Mouse (Mus musculus) liver, embryonic 12.5 days (tissue): ENCODE measurements around the gene Ccr9. TPM values are rescaled to one million over a fixed set of nuclear protein-coding genes. Genes with fewer than 3 reads are reported as not detected.
A peak's percentile ranks its signal among the peaks of the same experiment; 100 is the strongest.
"Not testable (repeated sequence)": the region's sequence is repeated elsewhere in the genome, so short reads cannot be mapped to it uniquely, and the experiment has no call there.

Experiments
- ATAC-seq: fragments of 200-750 bp; cut with Nextera tagmentation; 2 replicates; pipeline ENCODE4 v1.8.0; 2017; ENCODE audit warnings: moderate number of reproducible peaks, mild to moderate bottlenecking, moderate library complexity
- H3K27ac ChIP-seq: fragments of 300-500 bp; sonication (generic); 2 replicates; pipeline ENCODE4 v1.5.1; 2016; ENCODE audit warnings: mild to moderate bottlenecking
- H3K27me3 ChIP-seq: fragments of 300-500 bp; sonication (generic); replicated peaks from 2 replicates; pipeline ENCODE4 v1.6.1; 2016; ENCODE audit warnings: mild to moderate bottlenecking, moderate library complexity
- H3K36me3 ChIP-seq: fragments of 300-500 bp; sonication (generic); 2 replicates; pipeline ENCODE4 v1.6.1; 2016; ENCODE audit warnings: mild to moderate bottlenecking, moderate library complexity
- H3K4me1 ChIP-seq: fragments of 300-500 bp; sonication (generic); 2 replicates; pipeline ENCODE4 v1.6.1; 2016
- H3K4me2 ChIP-seq: fragments of 300-500 bp; sonication (generic); 2 replicates; pipeline ENCODE4 v1.6.1; 2016; ENCODE audit warnings: mild to moderate bottlenecking, moderate library complexity
- H3K4me3 ChIP-seq: fragments of 300-500 bp; sonication (generic); 2 replicates; pipeline ENCODE4 v1.5.1; 2016; ENCODE audit warnings: mild to moderate bottlenecking, moderate library complexity
- H3K9ac ChIP-seq: fragments of 300-500 bp; sonication (generic); 2 replicates; pipeline ENCODE4 v1.6.1; 2016; ENCODE audit warnings: mild to moderate bottlenecking, moderate library complexity
- H3K9me3 ChIP-seq: fragments of 300-500 bp; sonication (generic); replicated peaks from 2 replicates; pipeline ENCODE4 v1.6.1; 2016; ENCODE audit warnings: mild to moderate bottlenecking, moderate library complexity
- WGBS: fragments of 180-500 bp; shearing (Covaris S2); methylation state at CpG from one replicate; pipeline ENCODE4 v1.1.7; 2016; ENCODE audit not compliant: insufficient replicate concordance; 5-methylcytosine and 5-hydroxymethylcytosine counted together
- polyA plus RNA-seq: library from polyadenylated mRNA; unstranded; fragments of >200 nt; fragmentation: Nextera tagmentation; extraction: Ambion mirVana; gene quantifications from 2 replicates; pipeline ENCODE4 v1.2.1, GENCODE M21; 2016

Gene Ccr9
- polyA plus RNA-seq, 1 experiment from 2014 or later, result 0.26 TPM

DNA sequence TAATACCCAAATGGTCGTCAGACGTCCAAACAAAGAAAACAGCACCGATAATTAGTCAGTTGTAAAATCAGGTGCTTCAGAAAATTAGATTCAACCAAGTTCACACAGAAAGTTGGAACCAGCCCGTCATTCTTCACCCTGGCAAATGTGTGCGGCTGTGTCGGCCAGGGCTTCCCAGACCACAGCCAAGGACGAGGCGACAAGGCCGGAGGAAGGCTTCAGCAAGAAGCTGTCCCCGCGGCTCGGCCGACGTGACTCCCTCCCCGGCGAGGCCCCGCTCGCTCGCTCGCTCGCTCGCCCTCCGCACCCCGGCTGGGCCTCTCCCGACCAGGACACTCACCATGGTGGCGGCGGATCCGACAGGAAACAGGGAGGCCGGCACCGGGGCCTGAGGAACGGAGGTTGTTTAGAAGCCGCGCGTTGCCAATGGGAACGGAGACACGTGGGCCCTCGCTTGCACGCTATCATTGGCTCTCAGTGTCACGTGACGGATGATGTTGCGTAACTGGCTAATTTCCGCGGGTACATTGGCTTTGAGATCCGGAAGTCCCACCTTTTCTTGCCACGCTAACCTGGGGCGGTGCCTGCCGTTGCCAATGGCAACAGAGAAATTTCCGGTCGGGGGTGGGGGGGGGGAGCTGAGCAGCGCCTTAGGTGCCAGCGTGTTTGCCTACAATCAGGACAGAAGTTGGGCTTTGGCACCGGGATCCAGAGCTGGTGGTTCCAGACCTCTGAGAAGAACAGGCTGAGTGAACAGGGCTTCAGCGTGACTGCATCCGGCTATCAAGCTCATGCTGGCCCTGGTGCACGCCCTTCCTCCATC, 39.2 kb downstream of the Ccr9 start, which contains the start of gene Lztfl1:
Lztfl1 (minus strand) TSS at position 512 of the 823 bp plus-strand sequence.
- WGBS, result under 1% methylated on average over 55 of the region's 55 CpGs
- no peaks in the 10 kb centered on the region for H3K9me3 ChIP-seq
- H3K36me3 ChIP-seq, result no peaks in the 10 kb centered on the region
- H3K9ac ChIP-seq, result peak within 1 kb of the TSS; percentile 77
- H3K4me1 ChIP-seq, result peaks cover 20% of the 10 kb centered on the region
- peak within 1 kb of the TSS; percentile 84 for H3K4me2 ChIP-seq
- ATAC-seq, result peak; percentile 100
- H3K27ac ChIP-seq, result peak within 1 kb of the TSS; percentile 81
- peak within 1 kb of the TSS; percentile 81 for H3K4me3 ChIP-seq
- peaks cover 11% of the 10 kb centered on the region for H3K27me3 ChIP-seq

- no peak overlapping the region for H3K27ac ChIP-seq
- no peak for ATAC-seq
- H3K9ac ChIP-seq, result no peak overlapping the region
- H3K36me3 ChIP-seq, result no peaks in the 10 kb centered on the region
- peaks cover 2% of the 10 kb centered on the region; the same call in 1 of the 2 replicates for H3K4me1 ChIP-seq
- peaks cover 16% of the 10 kb centered on the region for H3K27me3 ChIP-seq
- WGBS, result 55% methylated on average over 2 of the region's 2 CpGs
- no peak overlapping the region for H3K4me2 ChIP-seq
- no peaks in the 10 kb centered on the region for H3K9me3 ChIP-seq
- H3K4me3 ChIP-seq, result no peak overlapping the region
Observed at GRCm38 (mm10) chr9:123722737-123723493, 44.7 kb downstream of the Ccr9 start.

DNA sequence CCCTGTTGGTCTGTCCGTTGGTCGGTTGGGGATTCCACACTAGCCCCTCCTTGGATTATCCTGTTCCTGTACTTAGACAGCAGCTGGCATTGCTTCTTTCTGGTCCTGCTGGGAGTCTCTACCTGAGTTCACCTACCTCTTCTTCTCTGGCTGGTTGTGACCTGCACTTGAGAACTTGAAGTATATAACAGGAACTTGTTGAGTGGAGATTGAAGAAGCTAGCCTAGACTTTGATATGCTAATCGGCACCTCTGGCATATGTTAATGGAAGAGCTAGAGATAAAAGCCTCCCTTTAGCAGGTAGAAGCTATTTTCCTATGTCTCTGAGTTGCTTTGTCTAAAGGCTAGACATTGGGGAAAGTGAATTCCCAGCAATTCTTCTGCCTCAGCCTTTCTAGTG, 53.0 kb downstream of the Ccr9 start:
- Histone ChIP-seq H3K36me3 (no peaks in the 10 kb centered on the region), H3K9ac (no peak overlapping the region), H3K27ac (no peak overlapping the region), H3K4me2 (no peak overlapping the region), H3K9me3 (no peaks in the 10 kb centered on the region), H3K4me3 (no peak overlapping the region), H3K27me3 (no peaks in the 10 kb centered on the region), H3K4me1 (no peaks in the 10 kb centered on the region)
- 53% methylated on average over 3 of the region's 3 CpGs for WGBS
- no peak for ATAC-seq

DNA sequence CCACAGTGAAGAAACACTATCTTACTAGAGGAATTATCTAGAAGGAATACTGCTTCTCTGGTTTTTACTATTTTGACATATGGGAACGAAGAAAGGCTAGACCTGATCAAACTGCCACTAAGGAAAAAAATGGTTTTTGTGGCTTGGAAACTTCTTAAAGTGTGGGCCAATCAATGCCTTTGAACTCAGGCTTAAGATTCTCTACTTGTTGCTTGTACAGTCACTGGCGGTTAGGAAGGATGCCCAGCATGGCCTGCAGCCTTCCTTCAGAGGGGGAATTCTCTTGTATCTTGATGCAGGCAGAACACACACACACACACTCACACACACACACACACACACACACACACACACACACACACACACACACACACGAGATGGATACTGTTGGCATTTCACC, 55.9 kb downstream of the Ccr9 start:
- WGBS, result 56% methylated on average over 3 of the region's 3 CpGs
- no peak overlapping the region for H3K4me2 ChIP-seq
- no peaks in the 10 kb centered on the region for H3K4me1 ChIP-seq
- H3K4me3 ChIP-seq, result no peak overlapping the region
- no peak overlapping the region for H3K9ac ChIP-seq
- no peaks in the 10 kb centered on the region for H3K9me3 ChIP-seq
- no peaks in the 10 kb centered on the region for H3K36me3 ChIP-seq
- H3K27me3 ChIP-seq, result no peaks in the 10 kb centered on the region
- ATAC-seq, result no peak
- no peak overlapping the region for H3K27ac ChIP-seq

DNA sequence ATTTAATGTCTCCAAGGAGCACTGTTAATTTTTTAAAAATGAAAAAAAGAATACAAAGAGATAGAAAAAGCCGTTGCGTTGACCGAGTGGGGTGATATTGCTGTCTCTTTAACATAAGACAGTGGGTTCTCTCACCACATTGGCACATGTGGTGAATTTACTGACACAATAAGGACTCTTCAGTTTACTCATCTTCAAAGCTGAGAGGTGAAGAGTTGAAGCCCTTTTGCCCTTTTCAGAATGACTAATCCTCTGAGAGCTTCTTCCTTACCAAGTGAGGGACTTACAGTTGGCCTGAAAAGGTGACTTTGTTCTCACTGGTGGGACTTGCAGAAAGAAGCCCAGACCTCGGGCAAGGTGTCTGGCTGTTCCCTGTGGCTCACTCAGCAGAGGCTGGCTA, 62.6 kb downstream of the Ccr9 start:
- Histone ChIP-seq H3K4me3 (no peak overlapping the region), H3K9me3 (no peaks in the 10 kb centered on the region), H3K36me3 (no peaks in the 10 kb centered on the region), H3K27ac (no peak overlapping the region), H3K27me3 (no peaks in the 10 kb centered on the region), H3K4me1 (no peaks in the 10 kb centered on the region), H3K4me2 (no peak overlapping the region), H3K9ac (no peak overlapping the region)
- WGBS, result 77% methylated on average over 4 of the region's 4 CpGs
- no peak for ATAC-seq

DNA sequence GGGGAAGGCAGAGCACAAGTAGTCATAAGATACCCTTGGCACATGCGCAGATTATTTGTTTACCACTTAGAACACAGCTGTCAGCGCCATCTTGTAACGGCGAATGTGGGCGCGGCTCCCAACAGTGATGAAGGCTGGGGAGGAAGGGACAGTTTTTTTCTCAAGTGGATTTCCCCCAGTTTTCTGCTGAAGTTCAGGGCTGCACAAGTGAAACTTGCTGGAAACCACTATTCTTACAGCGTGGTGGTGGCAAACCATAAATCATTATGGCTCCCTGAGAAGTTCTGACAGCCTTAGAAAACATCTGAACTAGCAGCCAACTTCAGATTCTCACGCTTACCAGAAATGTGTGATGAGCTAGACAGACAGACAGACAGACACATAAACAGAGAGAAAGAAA, 71.4 kb downstream of the Ccr9 start:
- 86% methylated on average over 8 of the region's 8 CpGs for WGBS
- H3K27ac ChIP-seq, ATAC-seq: not testable (repeated sequence)

DNA sequence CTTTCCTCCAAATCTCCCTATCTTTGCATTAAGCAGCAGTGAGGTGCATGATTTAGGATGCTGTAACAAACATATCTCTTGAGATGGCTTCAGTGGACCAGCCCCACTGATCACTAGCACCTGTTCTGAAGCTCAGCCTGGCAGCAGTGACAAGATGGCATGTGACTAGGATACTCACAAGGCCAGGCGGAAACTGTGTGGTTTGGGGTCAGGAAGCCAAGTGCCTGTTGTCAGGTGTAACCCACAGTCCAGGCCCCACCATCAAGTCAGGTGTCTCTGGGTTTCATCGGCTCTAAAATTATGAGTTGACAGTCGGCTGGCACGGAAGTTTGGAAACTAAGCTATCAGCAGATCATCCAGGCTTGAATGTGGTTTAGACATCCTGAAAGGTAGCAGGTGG, 76.1 kb downstream of the Ccr9 start:
- Histone ChIP-seq H3K9ac (no peak overlapping the region), H3K4me3 (no peak overlapping the region), H3K27me3 (no peaks in the 10 kb centered on the region), H3K4me2 (no peak overlapping the region), H3K27ac (no peak overlapping the region), H3K9me3 (no peaks in the 10 kb centered on the region), H3K36me3 (no peaks in the 10 kb centered on the region), H3K4me1 (no peaks in the 10 kb centered on the region)
- ATAC-seq, result no peak
- 70% methylated on average over 4 of the region's 4 CpGs for WGBS

More for the DNA sequence above, 71.4 kb downstream of the Ccr9 start:
- H3K9ac ChIP-seq, H3K36me3 ChIP-seq, H3K9me3 ChIP-seq, H3K4me2 ChIP-seq, H3K4me1 ChIP-seq, H3K4me3 ChIP-seq, H3K27me3 ChIP-seq: not testable (repeated sequence)

- Histone ChIP-seq H3K4me1 (no peaks in the 10 kb centered on the region), H3K4me3 (no peak overlapping the region), H3K9ac (no peak overlapping the region), H3K36me3 (no peaks in the 10 kb centered on the region), H3K27me3 (no peaks in the 10 kb centered on the region), H3K4me2 (no peak overlapping the region), H3K9me3 (no peaks in the 10 kb centered on the region), H3K27ac (no peak overlapping the region)
- ATAC-seq, result no peak
- 34% methylated on average over 3 of the region's 3 CpGs for WGBS
Observed at GRCm38 (mm10) chr9:123756752-123757151, 78.5 kb downstream of the Ccr9 start.

DNA sequence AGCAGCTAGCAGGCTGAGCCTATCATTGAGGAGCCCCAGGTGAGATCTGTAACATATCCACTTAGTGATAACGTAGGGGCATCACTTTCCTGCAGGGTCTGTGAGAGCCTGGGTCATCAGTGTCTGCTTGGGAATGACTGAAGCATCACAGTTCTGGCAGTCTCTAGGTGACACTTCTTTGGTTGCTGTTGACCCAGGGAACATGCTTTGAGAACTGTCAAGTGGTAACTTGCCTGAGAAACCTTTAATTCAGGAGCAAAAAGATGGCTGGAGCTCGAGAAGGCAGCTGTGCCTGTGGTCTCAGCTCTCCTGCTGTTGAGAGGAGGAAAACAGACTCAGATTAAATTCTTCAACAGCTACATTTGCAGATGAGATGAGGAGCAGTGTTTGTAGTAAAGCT, 79.1 kb downstream of the Ccr9 start:
- Histone ChIP-seq H3K4me2 (no peak overlapping the region), H3K27ac (no peak overlapping the region), H3K4me3 (no peak overlapping the region), H3K4me1 (no peaks in the 10 kb centered on the region), H3K9me3 (no peaks in the 10 kb centered on the region), H3K9ac (no peak overlapping the region), H3K36me3 (no peaks in the 10 kb centered on the region), H3K27me3 (no peaks in the 10 kb centered on the region)
- ATAC-seq, result no peak
- WGBS, result 35% methylated on average over 2 of the region's 2 CpGs

- no peak for ATAC-seq
- 60% methylated on average over 1 of the region's 1 CpGs for WGBS
Observed at GRCm38 (mm10) chr9:123758156-123758555, 79.9 kb downstream of the Ccr9 start.

GRCm38 (mm10) chr9:123758645-123759044, 80.4 kb downstream of the Ccr9 start:
- Histone ChIP-seq H3K4me1 (no peaks in the 10 kb centered on the region), H3K9me3 (no peaks in the 10 kb centered on the region), H3K4me3 (no peak overlapping the region), H3K36me3 (no peaks in the 10 kb centered on the region), H3K27ac (no peak overlapping the region), H3K9ac (no peak overlapping the region), H3K27me3 (no peaks in the 10 kb centered on the region), H3K4me2 (no peak overlapping the region)
- ATAC-seq, result no peak
- 59% methylated on average over 4 of the region's 4 CpGs for WGBS

More at GRCm38 (mm10) chr9:123758156-123758555, 79.9 kb downstream of the Ccr9 start:
- H3K4me3 ChIP-seq, result no peak overlapping the region
- H3K9ac ChIP-seq, result no peak overlapping the region
- no peaks in the 10 kb centered on the region for H3K9me3 ChIP-seq
- H3K36me3 ChIP-seq, result no peaks in the 10 kb centered on the region
- no peaks in the 10 kb centered on the region for H3K27me3 ChIP-seq
- H3K4me1 ChIP-seq, result no peaks in the 10 kb centered on the region
- H3K27ac ChIP-seq, result no peak overlapping the region
- H3K4me2 ChIP-seq, result no peak overlapping the region

DNA sequence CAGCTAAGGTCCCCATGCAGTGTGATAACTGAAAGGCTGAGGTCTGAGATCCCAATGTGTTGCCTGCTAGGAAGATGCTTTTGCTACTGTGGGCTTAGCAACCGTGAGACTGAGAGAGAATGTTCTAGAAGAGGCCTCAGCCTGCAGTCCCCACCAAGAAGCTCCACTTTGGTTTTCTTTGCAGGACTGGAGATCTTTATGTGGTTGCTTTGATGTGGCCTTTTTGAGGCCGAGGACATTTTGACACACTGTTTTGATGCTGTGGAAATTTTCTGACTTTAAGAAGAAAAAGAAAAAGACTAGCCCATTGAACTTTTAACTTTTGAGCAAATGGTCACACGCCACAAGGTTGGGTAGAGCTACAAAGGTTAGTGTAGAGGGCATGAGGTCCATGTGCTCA, 82.6 kb downstream of the Ccr9 start:
- Histone ChIP-seq H3K4me2 (no peak overlapping the region), H3K27ac (no peak overlapping the region), H3K9me3 (no peaks in the 10 kb centered on the region), H3K9ac (no peak overlapping the region), H3K36me3 (no peaks in the 10 kb centered on the region), H3K4me1 (no peaks in the 10 kb centered on the region), H3K27me3 (no peaks in the 10 kb centered on the region), H3K4me3 (no peak overlapping the region)
- WGBS, result 71% methylated on average over 3 of the region's 3 CpGs
- no peak for ATAC-seq
